Mouse (Mus musculus) brain, embryonic 14.5 days (tissue): Measurements from ENCODE around the gene Iscu. TPM values are rescaled to one million over a fixed set of nuclear protein-coding genes. Genes with fewer than 3 reads are reported as not detected.

Experiments used
- DNase-seq: peaks from one replicate; pipeline ENCODE4 v3.0.0-alpha.2; 2011; ENCODE audit warnings: low read depth
- CTCF ChIP-seq: fragments of 200-500 bp; IDR thresholded peaks from 2 replicates; pipeline ENCODE4 v1.5.1; 2012; ENCODE audit warnings: inconsistent platforms, mild to moderate bottlenecking, moderate library complexity, borderline replicate concordance; ENCODE audit not compliant: insufficient read depth, insufficient read length; ENCODE audit errors: extremely low read depth
- POLR2A ChIP-seq: fragments of 200-500 bp; IDR thresholded peaks from 2 replicates; pipeline ENCODE4 v1.6.1; 2012; ENCODE audit warnings: mild to moderate bottlenecking, inconsistent platforms, borderline replicate concordance; ENCODE audit not compliant: poor library complexity, insufficient read depth, insufficient read length, severe bottlenecking; ENCODE audit errors: extremely low read depth
- polyA plus RNA-seq: library from polyadenylated mRNA; depleted of rRNA; stranded (reverse); fragments of >200 nt; gene quantifications from 2 replicates; pipeline ENCODE4 v1.2.3, GENCODE M21; 2012; rRNA removed

Iscu gene
- 71.7 and 92.1 TPM in 2 replicates for polyA plus RNA-seq

GRCm38 (mm10) chr5:113772450-113772895 lies at the start of gene Iscu, which contains the start of gene Sart3:
Gene Iscu, plus strand, starts transcription at chr5:113772748.
Gene Sart3, minus strand, starts transcription at chr5:113772510.
- TF ChIP-seq CTCF (no peak), POLR2A (peak; percentile 82)
- DNase-seq: peak; percentile 99

GRCm38 (mm10) chr5:113723567-113724237 lies 48.8 kb upstream of the Iscu start:
- peak; percentile 30 for DNase-seq
- TF ChIP-seq CTCF: no peak
- TF ChIP-seq POLR2A: no peak

GRCm38 (mm10) chr5:113724446-113724845 lies 48.1 kb upstream of the Iscu start, which contains the start of gene 1700069L16Rik:
Gene 1700069L16Rik, minus strand, starts transcription at chr5:113724772.
- TF ChIP-seq CTCF (peak; percentile 93), POLR2A (no peak)
- DNase-seq: peak; percentile 89

GRCm38 (mm10) chr5:113725417-113725816 lies 47.1 kb upstream of the Iscu start:
- TF ChIP-seq CTCF: no peak

GRCm38 (mm10) chr5:113726618-113727017 lies 45.9 kb upstream of the Iscu start:
- no peak for DNase-seq
- no peak for TF ChIP-seq POLR2A

More at GRCm38 (mm10) chr5:113725417-113725816, 47.1 kb upstream of the Iscu start:
- no peak for DNase-seq

GRCm38 (mm10) chr5:113727238-113727637 lies 45.3 kb upstream of the Iscu start:
- DNase-seq: no peak
- TF ChIP-seq CTCF (no peak), POLR2A (no peak)

GRCm38 (mm10) chr5:113728011-113728410 lies 44.5 kb upstream of the Iscu start:
- TF ChIP-seq POLR2A (no peak), CTCF (no peak)
- DNase-seq: no peak

GRCm38 (mm10) chr5:113728691-113729090 lies 43.9 kb upstream of the Iscu start:
- no peak for TF ChIP-seq CTCF
- no peak for TF ChIP-seq POLR2A
- DNase-seq: no peak

- TF ChIP-seq POLR2A (no peak), CTCF (no peak)
- peak; percentile 71 for DNase-seq
Measured at GRCm38 (mm10) chr5:113730641-113731121, 41.9 kb upstream of the Iscu start.

GRCm38 (mm10) chr5:113731174-113731573 lies 41.4 kb upstream of the Iscu start:
- DNase-seq: no peak
- TF ChIP-seq CTCF: no peak

- TF ChIP-seq POLR2A: no peak
- peak; percentile 85 for TF ChIP-seq CTCF
- peak; percentile 72 for DNase-seq
Measured at GRCm38 (mm10) chr5:113732182-113732581, 40.4 kb upstream of the Iscu start.

- TF ChIP-seq CTCF (no peak), POLR2A (no peak)
- DNase-seq: no peak
Measured at GRCm38 (mm10) chr5:113734376-113734775, 38.2 kb upstream of the Iscu start.

- DNase-seq: no peak
Measured at GRCm38 (mm10) chr5:113735023-113735344, 37.6 kb upstream of the Iscu start.

More at GRCm38 (mm10) chr5:113735023-113735344, 37.6 kb upstream of the Iscu start:
- TF ChIP-seq POLR2A (no peak), CTCF (no peak)
